Mouse (Mus musculus) bone marrow macrophage, adult 2 months (primary cell): Measurements from ENCODE around the gene Zan.

ENCODE experiments used
- CTCF ChIP-seq: IDR thresholded peaks from 2 replicates; pipeline ENCODE4 v1.5.1; 2012; ENCODE audit warnings: low read depth, mild to moderate bottlenecking, low read length, moderate library complexity
- POLR2A ChIP-seq: IDR thresholded peaks from 2 replicates; pipeline ENCODE4 v1.6.1; 2012; ENCODE audit warnings: mild to moderate bottlenecking, low read depth, low read length, borderline replicate concordance

DNA sequence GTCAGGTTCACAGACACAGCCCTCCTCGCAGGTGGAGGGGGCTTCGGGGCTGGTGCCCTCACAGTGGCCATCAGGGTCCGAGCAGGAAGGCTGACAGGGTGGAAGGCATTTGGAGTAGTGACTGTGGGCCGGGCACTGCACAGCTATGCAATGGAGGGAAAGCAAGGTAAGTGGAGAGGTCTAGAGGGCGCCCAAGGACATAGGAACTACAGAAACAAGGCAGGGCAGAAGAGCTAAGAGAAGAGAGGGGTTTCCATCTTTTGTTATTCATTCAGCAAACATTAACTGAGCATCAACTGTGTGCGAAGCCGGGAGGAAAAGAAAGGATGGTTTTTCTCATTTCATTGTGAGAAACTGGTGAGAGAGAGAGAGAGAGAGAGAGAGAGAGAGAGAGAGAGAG, 82.4 kb downstream of the Zan start:
- TF ChIP-seq CTCF (no peak), POLR2A (no peak)
